Mouse (Mus musculus) myocyte (in vitro differentiated cells): Measurements from ENCODE around the gene Otud6a.

Experiments used
- CEBPB ChIP-seq: IDR thresholded peaks from 2 replicates; pipeline ENCODE4 v1.6.1; 2011; ENCODE audit warnings: mild to moderate bottlenecking, moderate library complexity; ENCODE audit not compliant: poor library complexity, insufficient read depth, severe bottlenecking
- MAX ChIP-seq: IDR thresholded peaks from one replicate; pipeline ENCODE4 v1.6.1; 2011; ENCODE audit warnings: low read depth, mild to moderate bottlenecking, control low read depth
- MYOD1 ChIP-seq, 3 experiments: IDR thresholded peaks; one replicate each; pipeline ENCODE4 v1.6.1; 2011; ENCODE audit warnings: control low read depth in 2 of 3, low read depth in 2 of 3, mild to moderate bottlenecking in 2 of 3, moderate library complexity in 1 of 3; ENCODE audit not compliant: insufficient read length in 2 of 3, control insufficient read depth in 1 of 3
- POLR2A ChIP-seq: IDR thresholded peaks from one replicate; pipeline ENCODE4 v1.6.1; 2011; ENCODE audit warnings: low read depth, mild to moderate bottlenecking, control low read depth, moderate library complexity; ENCODE audit not compliant: insufficient read length

- TF ChIP-seq POLR2A (no peak), MAX (no peak), MYOD1 (IDR thresholded peaks at IDR 0.05; ENCODE audit: control insufficient read depth in 1 of 3, insufficient read length in 2 of 3, low read depth in 2 of 3) (no peak), CEBPB (no peak)
These were observed 34.5 kb upstream of the Otud6a start for GRCm38 (mm10) chrX:100394223-100394861.
